Mouse (Mus musculus) cortical plate, adult 2 months (tissue): ENCODE measurements around the gene Kcnk1.

ENCODE experiments used
- CTCF ChIP-seq: fragments of 200-500 bp; IDR thresholded peaks from 2 replicates; pipeline ENCODE4 v1.5.1; 2011; ENCODE audit warnings: mild to moderate bottlenecking, control low read depth, low read length; ENCODE audit not compliant: insufficient read depth; ENCODE audit errors: extremely low read depth
- POLR2A ChIP-seq: fragments of 200-500 bp; IDR thresholded peaks from 2 replicates; pipeline ENCODE4 v1.6.1; 2011; ENCODE audit warnings: mild to moderate bottlenecking, low read length, control low read depth; ENCODE audit not compliant: insufficient read depth; ENCODE audit errors: extremely low read depth

- no peak for TF ChIP-seq POLR2A
- TF ChIP-seq CTCF = no peak
Observed at GRCm38 (mm10) chr8:125984140-125984539, 10.8 kb upstream of the Kcnk1 start.
